Mouse (Mus musculus) lung, adult 10 weeks (tissue): ENCODE results near the gene Itih3. TPM values are rescaled to one million over a fixed set of nuclear protein-coding genes. Genes with fewer than 3 reads are reported as not detected.

Source experiments
- polyA plus RNA-seq: library from polyadenylated mRNA; stranded (reverse); fragments of 350-450 nt; fragmentation: Illumina TruSeq; extraction: RNeasy Lipid Tissue Mini Kit (QIAGEN cat#74804); gene quantifications from one replicate; pipeline ENCODE4 v1.2.3, GENCODE M21; 2014; ENCODE audit warnings: low read depth, low replicate concordance; ENCODE audit not compliant: insufficient read depth

Itih3 gene
- polyA plus RNA-seq, result 0.75 TPM

DNA sequence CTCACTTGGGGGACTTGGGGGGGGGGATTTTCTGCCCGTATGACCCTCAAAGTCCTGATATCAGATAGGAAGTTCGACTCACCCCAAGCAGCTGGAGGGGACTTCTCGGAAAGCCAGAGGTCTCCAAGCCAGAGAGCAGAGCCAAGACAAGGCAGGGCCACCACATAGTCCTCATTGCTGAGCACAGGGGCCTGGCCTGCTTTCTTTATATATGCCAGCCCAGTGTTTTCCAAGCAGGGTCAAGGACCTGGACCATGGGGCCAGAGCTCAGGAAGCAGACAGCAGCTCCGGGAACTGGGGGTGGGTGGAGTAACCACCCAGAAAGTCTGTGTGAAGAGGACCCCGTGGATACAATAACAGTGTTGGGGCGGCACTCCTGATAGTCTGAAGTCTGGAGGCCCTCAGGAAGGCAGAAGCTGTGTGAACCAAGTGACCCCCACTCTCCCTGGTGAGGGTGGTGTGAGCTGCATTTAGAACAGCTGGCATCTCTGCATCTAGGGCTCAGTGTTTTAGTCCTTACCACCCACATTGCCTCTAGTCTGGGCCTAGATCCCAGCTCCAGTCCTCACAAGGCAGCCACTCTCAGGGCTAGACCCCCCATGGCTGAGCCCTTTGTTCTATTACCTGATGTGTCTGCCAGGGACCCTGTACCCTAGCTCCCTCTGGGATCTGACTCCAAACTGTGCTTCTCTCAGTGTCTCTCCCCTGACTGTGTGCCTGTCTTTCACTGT lies at the start of gene Itih3:
Gene Itih3, minus strand, starts transcription at position 386 of the 731 bp plus-strand sequence.

DNA sequence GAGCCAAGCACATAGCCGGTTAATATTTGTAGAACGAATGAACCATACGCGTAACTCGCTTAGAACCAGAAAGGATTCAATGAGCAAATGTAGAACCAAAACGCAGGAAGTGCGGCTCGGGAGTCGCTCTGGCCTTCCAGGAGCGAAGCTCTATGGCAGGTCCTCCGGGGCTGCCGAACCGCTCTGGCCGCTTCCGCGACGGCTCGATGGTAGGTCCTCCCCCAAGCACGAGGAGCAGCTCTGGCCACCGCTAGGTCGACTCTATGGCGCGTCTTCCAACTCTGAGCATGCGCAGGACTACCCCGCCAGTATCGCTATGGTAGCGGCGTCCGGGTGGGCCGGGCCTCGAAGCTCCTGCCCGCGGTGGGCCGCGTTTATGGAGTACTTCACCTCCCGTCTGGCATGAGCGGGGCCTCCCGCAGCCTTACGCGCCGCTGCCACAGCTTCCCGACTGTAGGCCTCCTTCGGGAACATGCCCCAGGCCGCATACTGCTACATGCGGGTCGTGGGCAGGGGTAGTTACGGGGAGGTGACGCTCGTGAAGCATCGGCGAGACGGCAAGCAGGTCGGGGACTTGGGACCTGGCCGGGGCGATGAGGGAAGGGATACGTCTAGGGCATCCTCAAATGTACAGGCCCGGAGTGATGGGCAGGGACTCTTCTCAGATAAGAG lies 27.7 kb upstream of the Itih3 start, which contains the start of gene Nek4:
Gene Nek4, plus strand, starts transcription at position 224 of the 672 bp plus-strand sequence.

DNA sequence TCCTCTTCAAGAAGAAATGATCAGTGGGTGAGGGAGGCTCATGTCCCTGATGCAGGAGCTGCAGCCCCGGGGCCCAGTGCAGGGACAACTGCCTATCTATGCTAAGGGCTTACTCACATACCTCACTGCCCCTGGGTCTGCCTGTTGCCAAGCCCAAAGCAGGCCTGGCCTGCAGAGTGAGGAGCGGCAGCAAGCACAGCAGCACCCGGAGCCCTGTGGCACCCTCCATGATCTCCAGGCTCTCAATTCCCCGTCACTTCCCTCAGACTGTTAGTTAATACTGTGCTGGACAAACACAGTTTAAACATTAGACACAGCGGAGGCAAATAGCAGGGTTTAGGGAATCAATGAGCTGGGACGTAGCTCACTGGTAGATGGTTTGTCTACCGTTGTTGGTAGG lies 19.5 kb upstream of the Itih3 start, which contains the start of gene Itih1:
Gene Itih1, minus strand, starts transcription at position 252 of the 400 bp plus-strand sequence.

DNA sequence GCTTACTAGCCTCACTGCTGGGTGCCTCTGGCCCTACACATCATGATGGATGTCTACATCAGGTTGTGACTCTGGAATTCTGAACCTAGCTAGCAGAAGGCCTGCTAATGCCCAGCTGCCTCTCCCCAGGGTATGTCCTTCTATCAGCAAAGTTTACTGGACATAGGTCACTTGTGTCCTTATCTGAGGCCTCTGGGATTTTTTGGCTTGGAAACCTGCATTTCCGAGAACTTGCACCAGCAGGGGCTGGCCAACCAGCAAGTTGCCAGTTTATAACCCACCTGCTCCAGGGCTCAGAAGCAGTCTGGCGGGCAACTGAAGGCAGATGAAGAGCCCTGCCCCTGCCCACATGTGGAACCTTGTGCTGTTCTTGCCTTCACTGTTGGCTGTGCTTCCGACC lies 37.4 kb downstream of the Itih3 start, which contains the start of gene Itih4:
Gene Itih4, plus strand, starts transcription at position 273 of the 400 bp plus-strand sequence.

DNA sequence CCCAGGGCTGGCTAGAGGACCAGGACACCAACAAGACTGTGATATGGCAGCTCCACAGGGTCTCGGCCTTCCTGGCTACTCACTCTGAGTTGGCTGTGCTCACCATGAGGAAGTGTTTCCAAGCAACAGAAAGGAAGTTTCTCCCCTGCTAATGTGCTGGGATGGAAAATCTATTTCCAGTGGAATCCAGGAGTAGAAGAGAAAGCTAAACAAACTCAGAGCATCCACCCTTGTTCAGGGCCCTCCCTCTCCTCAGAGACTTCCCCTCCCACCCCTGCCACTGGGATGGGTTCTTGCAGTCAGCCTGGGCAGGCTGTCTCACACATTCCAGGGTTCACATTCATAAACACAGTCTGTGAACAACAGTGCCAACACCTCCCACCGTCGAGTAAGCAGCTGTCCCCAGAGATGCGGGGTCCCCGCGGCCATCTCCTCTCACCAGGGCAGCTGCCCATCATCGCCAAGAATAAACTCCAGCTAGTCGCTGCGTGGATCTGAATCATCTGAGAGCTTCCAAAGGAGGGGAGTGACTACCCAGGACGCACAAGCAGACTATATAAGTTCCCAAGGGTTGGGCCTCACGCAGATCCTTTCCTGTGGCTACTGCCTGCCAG lies 44.5 kb downstream of the Itih3 start, which contains the start of gene Mustn1:
Gene Mustn1, plus strand, starts transcription at position 243 of the 614 bp plus-strand sequence.

Other genes with a start within 250 kb of the Itih3 start
- gene Sfmbt1, start 208.9 kb downstream of the Itih3 start, polyA plus RNA-seq, result 2.6 TPM
- 25.9 TPM for gene Tmem110, start 98.2 kb downstream of the Itih3 start, polyA plus RNA-seq
- 49.9 TPM for gene Mustn1, start 44.6 kb downstream of the Itih3 start, polyA plus RNA-seq
- 72.1 TPM for gene Itih4, start 37.3 kb downstream of the Itih3 start, polyA plus RNA-seq
- 1.0 TPM for gene Itih1, start 19.5 kb upstream of the Itih3 start, polyA plus RNA-seq
- 3.6 TPM for gene Nek4, start 27.6 kb upstream of the Itih3 start, polyA plus RNA-seq
- 47.2 TPM for gene Glt8d1, start 77.6 kb upstream of the Itih3 start, polyA plus RNA-seq
- 296 TPM for gene Spcs1, start 77.9 kb upstream of the Itih3 start, polyA plus RNA-seq
- 10.1 TPM for gene Pbrm1, start 95.4 kb upstream of the Itih3 start, polyA plus RNA-seq
- gene Gnl3, start 95.4 kb upstream of the Itih3 start, polyA plus RNA-seq, result 24.8 TPM
- 81.6 TPM for gene Smim4, start 205.2 kb upstream of the Itih3 start, polyA plus RNA-seq
- 48.3 TPM for gene Nt5dc2, start 207.3 kb upstream of the Itih3 start, polyA plus RNA-seq
- 34.1 TPM for gene Stab1, start 244.9 kb upstream of the Itih3 start, polyA plus RNA-seq